Mouse (Mus musculus) layer of hippocampus, adult 11-12 months (tissue): ENCODE measurements around the gene Gpr137c.
A peak's percentile ranks its signal among the peaks of the same experiment; 100 is the strongest.

Experiments used
- DNase-seq: peaks from one replicate; pipeline ENCODE4 v3.0.0; 2022; ENCODE audit warnings: low spot score

The Gpr137c gene

DNA sequence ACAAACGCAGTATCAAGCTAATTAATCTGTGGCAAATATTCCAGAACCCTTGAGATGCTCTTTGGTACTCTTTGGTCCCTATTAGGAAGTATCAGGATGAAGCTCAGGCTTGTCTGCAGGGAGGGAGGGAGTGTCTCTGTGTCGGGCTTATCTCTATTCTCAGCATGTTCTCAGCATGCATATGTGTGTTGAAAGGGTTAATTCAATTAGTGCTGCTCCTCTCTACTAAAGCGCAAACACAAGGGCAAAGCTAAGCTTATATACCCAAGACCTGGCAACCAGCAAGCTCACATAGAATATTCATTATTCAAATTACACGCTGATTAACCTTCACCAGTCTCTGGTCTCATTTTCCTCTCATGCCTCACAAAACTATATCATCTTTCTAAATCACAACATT, 84.4 kb downstream of the Gpr137c start:
- no peak for DNase-seq

DNA sequence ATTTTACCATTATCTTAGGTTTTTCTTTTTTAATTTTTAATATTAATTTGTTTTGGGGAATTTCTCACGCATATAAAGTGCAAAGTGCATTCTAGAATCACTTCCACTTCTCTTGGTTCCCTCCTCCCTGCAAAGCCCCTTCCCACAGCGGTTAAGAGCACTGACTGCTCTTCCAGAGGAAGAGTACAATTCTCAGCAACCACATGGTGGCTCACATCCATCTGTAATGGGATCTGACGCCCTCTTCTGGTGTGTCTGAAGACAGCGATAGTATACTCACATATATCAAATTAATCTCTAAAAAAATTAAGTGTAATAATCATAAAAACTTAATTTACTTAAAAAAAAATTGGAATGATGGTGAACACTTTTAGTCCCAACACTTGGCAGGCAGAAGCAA, 84.9 kb downstream of the Gpr137c start:
- DNase-seq: no peak

DNA sequence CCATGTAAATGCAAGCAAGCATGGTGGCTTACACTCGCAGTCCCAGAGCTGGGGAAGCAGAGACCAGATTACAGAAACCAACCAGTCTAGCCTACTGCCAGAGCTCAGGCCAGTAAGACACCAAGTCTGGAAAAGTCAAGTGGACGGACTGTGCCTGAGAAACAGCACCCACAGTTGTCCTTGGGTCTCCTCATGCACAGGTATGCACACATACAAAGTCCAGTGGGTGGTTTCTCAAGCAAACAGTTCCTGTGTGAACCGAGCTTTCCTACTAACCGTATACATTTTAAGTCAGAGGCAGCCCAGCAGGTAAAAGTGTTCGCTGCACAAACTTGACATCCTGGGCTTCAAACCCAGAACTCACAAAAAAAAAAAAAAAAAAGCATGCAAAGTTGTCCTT, 86.3 kb downstream of the Gpr137c start:
- no peak for DNase-seq

DNA sequence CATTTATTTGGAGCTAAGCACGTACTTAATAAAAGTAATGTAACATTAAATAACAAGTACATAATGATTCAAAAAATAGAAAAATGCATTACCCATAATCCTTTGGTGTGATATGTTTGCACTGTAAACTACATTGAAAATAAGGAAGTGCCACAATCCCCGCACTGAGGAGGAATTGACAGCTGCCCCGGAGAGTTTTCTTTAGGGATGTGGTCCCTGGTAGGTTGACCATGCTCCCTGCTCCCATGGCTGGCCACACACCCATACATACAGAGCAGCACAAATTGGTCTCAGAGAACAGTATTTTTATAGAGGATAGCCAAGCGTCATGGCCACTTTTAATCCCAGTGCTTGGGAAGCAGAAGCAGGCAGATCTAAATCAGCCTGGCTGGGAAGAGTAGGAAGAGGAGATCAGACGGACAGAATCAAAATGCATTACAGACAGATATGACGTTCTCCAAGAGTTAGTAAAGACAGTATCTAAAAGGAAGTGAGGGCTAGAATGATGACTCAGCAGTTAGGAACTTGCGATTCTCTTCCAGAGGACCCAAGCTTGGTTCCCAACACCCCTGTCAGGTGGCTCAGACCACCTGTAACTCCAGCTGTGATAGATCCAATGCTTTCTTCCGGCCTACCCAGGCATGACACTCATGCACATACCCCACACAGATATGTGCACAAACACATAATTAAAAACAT, 88.3 kb downstream of the Gpr137c start:
- no peak for DNase-seq

DNA sequence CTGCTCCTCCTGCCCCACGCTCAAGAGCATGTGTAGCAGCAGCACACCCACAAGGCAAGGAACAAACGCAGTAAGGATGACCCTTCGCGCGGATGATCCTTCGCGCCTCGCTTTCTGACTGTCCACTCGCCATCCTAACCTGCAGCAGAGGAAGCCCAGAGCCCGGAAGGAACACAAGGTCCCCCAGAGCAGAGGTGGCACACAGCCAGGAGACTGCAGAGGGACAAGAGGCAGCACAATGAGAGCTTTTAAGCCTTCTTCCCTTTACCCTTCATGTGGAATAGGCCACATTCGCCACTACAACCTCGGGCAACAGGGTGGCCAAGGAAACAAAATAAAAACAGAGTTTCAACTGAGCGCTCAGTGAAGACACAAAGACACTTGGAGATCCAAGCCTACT, 90.1 kb downstream of the Gpr137c start:
- DNase-seq: no peak

DNA sequence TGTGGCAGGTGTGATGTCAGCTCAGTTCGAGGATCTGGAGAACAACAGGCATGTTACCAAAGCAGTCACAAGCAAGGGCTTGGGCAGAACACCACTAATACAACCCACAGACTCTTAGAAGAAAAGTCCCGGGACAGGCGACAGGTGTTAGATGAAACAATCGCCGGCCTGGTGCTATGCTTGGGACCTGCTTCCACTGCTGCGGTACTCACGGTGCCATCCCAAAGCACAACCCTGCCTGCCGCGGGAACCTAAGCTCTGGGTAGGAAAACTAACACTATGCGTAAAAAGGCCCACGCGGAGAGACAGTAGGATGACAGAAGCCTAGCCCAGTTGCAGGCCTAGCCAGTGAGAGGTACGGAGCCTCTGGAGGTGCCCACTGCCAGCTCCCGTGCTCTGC, 90.6 kb downstream of the Gpr137c start:
- no peak for DNase-seq

DNA sequence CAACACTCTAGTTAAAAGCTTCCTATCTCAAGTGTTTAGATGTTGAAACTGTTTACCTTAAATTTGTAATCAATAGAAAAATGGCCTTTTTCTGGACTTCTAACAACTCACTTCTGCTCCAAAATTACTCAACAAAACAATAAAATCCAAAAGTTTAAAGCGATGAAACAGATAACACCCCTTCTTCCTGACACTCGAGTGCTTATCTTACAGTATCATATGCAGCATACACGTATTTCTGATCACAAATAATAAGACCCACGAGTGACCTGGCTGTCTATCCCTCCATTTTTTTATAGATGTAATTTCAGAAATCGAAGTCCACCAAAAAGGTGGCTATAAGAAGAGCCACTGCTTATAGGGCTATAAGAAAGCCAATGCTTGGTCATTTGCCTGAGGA, 97.4 kb downstream of the Gpr137c start:
- DNase-seq: no peak

DNA sequence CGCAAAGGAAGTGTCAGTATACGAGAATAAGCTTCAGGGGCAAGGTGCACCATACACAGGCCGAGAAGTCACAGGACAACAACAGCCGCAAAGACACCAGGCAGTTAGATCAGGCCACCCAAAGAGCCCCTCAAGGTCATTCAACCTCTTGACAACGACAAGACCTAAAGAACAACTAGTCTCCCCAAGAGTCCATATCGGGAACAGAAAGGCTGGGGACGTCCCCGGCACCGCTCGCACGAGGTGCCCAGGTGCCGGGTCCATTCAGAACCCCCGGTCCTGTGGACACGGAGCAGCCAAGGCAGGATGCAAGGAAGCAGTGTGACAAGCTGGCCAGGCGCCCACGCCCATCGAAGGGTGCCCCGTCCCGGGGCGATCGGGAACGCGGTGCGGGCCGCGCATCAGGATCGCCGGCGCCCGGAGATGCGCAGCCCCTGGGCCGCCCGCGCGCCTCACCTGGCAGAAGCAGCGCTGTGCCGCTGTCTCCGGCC, 98.4 kb downstream of the Gpr137c start:
- no peak for DNase-seq

DNA sequence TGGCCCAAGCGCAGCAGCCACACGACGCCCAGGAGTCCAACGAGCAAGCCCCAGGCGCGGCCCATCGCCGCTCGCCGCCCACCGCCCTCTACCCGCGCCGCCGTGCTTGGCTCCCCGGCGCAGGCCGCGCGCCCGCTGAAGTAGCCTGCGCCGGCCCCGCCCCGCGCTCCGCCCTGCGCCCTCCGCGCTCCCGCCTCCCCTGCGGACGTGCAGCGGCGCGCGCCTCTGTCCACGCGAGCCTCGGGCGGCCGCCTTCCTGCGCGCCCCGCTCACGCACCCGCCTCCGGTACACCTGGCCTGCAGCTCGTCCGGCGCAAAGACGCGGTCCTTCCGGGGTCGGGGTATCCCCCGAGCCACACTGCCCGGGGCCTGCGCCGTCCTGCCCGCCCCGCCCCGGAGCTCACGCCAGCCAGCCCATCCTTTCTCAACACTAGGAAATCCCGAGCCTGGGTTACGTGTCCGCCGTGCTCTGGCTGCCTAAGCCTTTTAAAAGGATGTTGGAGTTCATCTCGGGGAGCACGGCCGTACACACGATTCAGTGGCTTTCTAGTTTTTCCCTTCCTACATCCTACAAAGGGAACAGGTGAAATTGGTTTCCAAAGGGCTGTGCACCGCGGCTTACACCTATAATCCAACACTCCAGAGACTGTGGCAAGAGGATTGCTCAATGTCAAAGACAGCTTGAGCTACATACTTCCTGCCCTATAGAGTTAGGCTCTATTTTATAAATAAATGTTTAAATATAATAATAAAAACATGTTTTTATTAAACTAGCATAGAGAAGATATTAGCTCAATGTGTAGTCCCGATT, 99.1 kb downstream of the Gpr137c start, which contains the start of gene Ero1l:
TSS of gene Ero1l (minus strand) at position 346 of the 811 bp plus-strand sequence.
- peak; percentile 83 for DNase-seq

DNA sequence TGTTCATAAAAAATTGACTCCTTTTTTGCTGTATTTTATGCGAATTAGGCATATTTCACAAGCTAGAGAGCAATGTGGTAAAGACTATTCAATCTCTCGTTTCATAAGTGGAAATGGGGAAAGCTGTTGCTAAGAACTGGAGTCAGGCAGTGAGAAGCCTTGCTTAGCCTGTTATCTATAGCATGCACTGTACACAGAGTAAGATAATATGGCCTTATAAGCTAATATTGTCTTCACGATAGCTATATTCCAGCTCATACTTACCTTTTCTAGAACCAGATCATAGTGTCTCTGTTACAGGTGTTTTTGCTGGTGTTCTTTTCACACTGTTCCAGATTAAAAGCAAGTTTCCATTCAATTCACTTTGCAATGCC, 99.7 kb downstream of the Gpr137c start:
- no peak for DNase-seq

DNA sequence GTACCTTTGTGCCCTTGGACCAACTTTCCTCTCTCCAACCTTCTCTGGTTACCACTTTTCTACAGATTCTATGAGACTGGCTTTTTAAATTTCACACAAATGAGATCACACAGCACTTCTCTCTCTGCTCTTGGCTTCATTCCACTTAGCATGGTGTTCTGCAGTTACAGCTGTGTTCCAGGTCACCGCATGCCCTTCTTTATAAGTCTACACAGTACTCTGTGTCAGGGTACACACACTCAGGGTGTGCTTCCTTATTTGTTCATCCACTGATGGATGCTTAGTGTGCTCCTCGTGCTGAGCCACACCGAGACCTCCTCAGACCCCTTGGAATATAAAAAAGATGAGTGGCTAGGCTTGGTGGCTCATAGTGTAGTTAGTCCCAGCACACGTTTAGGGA, 100.6 kb downstream of the Gpr137c start:
- DNase-seq: no peak

DNA sequence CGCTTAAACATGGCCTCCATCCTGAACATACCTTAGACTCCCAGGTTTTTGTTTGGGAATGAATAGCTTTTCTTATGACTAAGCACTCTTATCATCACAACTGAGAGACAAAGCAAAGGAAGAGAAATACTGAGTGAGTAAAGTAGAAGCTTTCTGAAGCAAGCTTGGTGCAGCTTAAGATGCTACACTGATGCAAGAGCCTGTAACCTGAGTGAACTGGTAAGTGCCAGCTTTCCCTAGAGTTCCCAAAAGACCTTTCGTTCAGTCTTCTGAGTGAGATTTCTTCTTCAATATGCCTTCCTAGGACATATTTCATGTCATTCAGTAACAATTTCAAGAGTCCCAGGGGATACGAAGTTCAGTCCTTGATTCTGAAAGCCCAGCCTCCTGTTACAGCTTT, 101.5 kb downstream of the Gpr137c start:
- DNase-seq: no peak

DNA sequence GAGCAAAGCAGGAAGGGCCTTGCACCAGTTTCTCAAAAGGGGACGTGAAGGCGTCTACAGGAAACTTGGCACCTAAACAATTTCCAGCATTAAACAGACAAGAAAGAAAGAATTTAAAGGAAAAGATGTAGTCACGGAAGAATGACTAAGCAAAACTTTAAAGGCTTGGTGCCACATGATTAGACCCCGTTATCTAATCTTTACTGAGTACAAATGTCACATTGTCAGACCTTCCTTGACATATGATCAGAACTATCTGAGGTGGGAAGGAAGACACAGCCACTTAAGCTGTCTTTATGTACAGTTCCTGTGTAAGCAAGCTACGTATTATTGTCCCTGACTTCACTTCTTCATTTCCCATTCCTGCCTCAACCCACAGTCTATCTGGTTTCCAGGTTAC, 102.1 kb downstream of the Gpr137c start:
- DNase-seq: no peak

DNA sequence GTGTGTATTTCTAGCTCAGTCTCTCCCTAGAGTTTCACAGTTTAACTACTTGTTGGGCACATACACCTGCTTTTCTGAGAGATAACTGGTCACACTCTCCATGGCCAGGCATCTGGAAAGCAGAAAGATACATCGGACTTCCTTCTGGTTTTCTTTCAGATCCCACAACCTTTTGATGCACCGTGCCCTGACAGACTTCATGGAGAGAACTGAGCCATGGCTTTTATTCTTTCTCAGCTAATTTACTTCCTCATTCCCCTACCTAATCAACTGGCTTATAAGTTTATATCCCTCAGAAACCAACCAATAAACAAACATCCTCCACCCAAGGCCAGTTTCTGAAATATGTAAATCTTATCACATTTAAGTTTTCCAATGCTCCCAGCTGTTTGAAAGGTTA, 102.9 kb downstream of the Gpr137c start:
- DNase-seq: no peak

DNA sequence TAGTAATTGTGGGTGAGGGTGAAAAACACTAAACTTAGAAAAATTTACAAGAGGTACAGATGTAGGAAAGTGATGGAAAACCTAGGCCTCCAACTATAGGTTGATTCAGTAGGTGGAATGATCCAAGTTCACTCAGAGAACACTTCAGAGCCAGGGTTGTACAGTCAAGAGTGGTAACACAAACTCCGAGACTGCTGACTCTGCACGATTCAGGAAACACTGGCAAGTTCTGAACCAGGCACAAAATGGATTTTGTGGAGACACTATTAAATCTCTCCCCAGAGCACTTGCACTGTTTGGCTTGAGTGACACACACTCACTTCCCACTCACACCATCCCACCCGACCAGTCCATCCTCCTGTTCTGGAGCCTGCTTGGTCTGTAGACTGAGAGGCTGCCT, 103.8 kb downstream of the Gpr137c start:
- DNase-seq: no peak

DNA sequence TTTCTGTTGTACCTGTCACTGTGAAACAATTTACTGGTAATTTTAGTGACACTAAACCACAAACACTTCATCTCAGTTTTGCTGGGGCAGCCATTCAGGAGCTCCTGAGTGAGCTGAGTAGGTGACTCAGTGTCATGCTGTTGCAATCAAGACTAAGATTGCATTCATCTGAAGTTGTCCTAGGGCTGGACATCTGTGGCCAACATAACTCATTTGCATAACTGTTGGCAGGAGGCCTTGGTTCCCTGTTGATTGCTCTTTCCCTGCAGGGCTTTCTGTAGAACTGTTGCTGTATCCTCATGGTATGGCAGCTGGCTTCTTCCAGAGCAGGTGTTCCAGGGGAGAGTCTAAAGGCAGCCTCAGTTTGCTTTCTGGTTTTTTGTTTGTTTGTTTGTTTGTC, 106.0 kb downstream of the Gpr137c start:
- DNase-seq: no peak

DNA sequence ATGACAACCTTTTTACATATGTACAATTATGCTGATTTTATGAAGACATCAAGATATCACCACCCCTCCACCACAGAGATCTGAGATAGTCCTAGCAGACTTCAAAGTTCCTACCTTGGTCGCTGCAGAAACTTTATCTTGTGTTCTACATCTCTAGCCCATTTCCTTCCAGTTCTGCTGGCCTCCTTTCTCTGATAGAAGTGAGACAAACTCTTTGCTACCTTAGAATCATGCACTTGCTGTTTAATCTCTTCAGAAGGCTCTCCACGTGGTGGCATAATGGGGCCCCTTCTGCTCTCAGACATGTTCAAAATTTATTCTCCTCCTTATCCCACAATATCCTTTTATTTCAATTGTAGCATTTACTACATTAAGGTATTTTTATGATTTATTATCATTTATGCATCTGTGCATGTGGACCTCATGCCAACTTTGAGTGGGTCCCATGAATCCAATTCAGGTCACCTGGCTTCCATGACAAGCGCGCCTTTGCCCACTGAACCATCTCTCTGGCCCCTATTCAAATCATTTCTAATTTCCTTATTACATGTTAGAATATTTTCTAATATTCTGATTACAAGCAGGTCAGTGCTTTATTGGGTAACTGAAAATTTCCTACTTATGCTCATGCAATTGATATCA, 108.7 kb downstream of the Gpr137c start:
- DNase-seq: no peak

DNA sequence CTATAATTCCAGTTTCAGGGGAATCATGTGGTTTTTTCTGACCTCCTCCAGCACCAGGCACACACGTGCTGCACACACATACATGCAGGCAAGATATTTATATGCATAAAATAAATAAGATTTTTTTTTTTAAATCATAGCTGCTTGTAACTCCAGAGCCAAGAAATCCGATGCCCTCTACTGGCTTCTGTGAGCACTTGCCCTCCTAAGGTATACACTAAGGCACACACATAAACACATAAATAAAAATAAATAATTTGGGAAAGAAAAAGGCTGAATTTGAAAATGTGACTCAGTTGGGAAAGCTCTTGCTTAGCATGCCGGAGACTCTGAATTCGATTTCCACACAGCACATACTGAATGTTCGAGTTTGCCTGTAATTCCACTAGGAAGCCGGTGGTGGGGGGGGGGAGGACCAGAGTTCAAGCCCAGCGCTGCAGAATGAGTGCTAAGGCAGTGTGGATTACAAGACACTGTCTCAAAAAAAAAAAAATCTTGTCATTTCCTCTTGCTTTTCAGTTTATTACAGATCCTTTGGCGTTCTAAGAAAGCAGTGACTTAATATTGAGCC, 109.6 kb downstream of the Gpr137c start:
- DNase-seq: no peak

DNA sequence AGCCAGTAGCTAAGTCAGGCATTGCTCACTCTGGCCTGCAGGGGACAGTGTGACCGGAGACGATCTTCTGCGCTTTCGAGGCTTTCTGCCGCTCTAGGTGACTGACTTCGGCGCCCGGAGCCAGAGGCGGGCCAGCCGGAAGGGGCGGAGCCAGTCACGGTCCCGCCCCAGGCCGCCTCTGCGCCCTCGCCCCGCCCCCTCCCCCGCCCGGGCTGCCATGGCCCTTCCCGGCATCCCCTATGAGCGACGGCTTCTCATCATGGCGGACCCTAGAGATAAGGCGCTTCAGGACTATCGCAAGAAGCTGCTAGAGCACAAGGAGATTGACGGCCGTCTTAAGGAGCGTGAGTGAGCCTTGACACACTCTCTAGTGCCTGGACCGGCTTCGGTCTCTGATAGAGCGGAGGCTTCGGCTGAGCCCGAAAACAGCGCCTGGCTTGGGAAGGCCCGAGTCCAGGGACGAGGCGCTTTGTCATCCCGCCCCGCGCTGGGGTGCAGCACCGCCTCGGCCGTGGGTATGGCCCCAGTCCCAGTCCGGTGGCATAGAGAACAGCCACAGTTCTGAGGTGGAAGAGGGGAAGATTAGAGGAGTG, 110.2 kb downstream of the Gpr137c start, which contains the start of gene Psmc6:
TSS of gene Psmc6 (plus strand) at position 200 of the 593 bp plus-strand sequence.
- peak; percentile 88 for DNase-seq
